Mouse (Mus musculus): ENCODE data around the gene Gm49359. TPM values are rescaled to one million over a fixed set of nuclear protein-coding genes. Genes with fewer than 3 reads are reported as not detected.
"Not testable (repeated sequence)": the region's sequence is repeated elsewhere in the genome, so short reads cannot be mapped to it uniquely, and the experiment has no call there.

Gene Gm49359
- 11.3 and 11.8 TPM in 2 replicates for polyA plus RNA-seq (2015; fragmentation: Nextera tagmentation; extraction: Ambion mirVana)

DNA sequence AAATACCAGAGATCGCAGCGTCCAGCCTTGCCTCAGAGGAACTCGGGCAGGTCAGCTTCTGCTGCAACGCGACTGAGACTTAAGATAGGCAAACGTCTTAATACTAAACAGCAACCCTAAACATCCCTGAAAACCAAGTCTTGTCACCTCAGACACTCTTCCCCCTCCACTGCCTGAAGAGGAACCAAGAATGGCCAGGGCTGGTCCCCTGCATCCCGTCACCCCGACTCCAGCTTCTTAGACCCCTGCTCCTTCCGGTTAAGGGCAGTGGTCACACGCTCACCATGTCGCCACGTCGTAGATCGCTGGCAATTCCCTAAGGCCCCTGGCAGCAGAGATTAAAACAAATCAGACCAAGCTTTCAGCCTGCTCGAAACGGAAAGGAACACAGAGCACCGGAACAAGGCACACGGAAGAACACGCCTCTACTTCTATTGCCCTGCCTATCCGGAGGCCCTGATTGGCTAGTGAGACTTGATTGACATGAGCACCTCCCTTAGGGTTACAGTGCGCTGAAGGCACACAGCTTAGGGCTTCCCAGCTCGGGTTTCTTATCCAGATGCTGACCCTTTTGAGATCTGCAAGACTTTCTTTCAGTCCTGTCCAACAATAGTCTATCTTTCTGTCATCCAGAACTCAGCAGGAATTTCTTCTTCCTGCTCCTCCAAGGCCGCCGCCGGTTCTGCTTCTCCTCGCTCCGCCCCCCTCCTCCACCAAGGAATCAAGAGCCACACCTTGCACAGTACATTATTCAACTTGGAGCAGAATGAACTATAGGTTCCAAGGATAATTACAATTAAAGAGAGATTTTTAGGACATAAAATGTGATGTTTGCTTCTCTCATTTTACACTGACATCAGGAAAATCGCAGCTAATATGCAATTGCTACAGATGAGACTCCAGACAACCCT, at the start of gene Gm49359:
Gene Gm49359 (minus strand): TSS at position 409 of the 911 bp plus-strand sequence.
- H3K27me3 ChIP-seq (ENCODE audit: control insufficient read depth, insufficient read depth, low read length); H3K4me1 ChIP-seq (ENCODE audit: control insufficient read depth, insufficient read depth, low read length); H3K9me3 ChIP-seq (replicated peaks; ENCODE audit: control insufficient read depth, low read length): not testable (repeated sequence)
- Histone ChIP-seq H3K27ac (ENCODE audit: low read length) (peak within 1 kb of the TSS; percentile 88), H3K9ac (ENCODE audit: low read length) (peak within 1 kb of the TSS; percentile 84), H3K4me2 (ENCODE audit: low read depth, low read length) (peak within 1 kb of the TSS; percentile 36), H3K36me3 (ENCODE audit: control insufficient read depth, insufficient read depth, low read length) (peaks cover 11% of the 10 kb centered on the region), H3K4me3 (replicated peaks; ENCODE audit: low read length) (peak within 1 kb of the TSS; percentile 73)
- ATAC-seq (ENCODE audit: insufficient read depth, low FRiP score), result peak; percentile 98
- 2% methylated on average over 28 of the region's 28 CpGs for WGBS

- not testable (repeated sequence) for H3K9ac ChIP-seq (ENCODE audit: low read length); ATAC-seq (ENCODE audit: insufficient read depth, low FRiP score); H3K4me2 ChIP-seq (ENCODE audit: low read depth, low read length); H3K4me3 ChIP-seq (replicated peaks; ENCODE audit: low read length); H3K4me1 ChIP-seq (ENCODE audit: control insufficient read depth, insufficient read depth, low read length); H3K27ac ChIP-seq (ENCODE audit: low read length); H3K36me3 ChIP-seq (ENCODE audit: control insufficient read depth, insufficient read depth, low read length); H3K9me3 ChIP-seq (replicated peaks; ENCODE audit: control insufficient read depth, low read length); H3K27me3 ChIP-seq (ENCODE audit: control insufficient read depth, insufficient read depth, low read length)
- 92% methylated on average over 1 of the region's 1 CpGs for WGBS
These were observed 44.2 kb upstream of the Gm49359 start for GRCm38 (mm10) chr13:62510641-62511420.

- WGBS, result 93% methylated on average over 8 of the region's 8 CpGs
- not testable (repeated sequence) for H3K4me1 ChIP-seq (ENCODE audit: control insufficient read depth, insufficient read depth, low read length); H3K36me3 ChIP-seq (ENCODE audit: control insufficient read depth, insufficient read depth, low read length); H3K9me3 ChIP-seq (replicated peaks; ENCODE audit: control insufficient read depth, low read length); H3K4me2 ChIP-seq (ENCODE audit: low read depth, low read length); H3K9ac ChIP-seq (ENCODE audit: low read length); ATAC-seq (ENCODE audit: insufficient read depth, low FRiP score); H3K27ac ChIP-seq (ENCODE audit: low read length); H3K4me3 ChIP-seq (replicated peaks; ENCODE audit: low read length); H3K27me3 ChIP-seq (ENCODE audit: control insufficient read depth, insufficient read depth, low read length)
These were observed 6.0 kb upstream of the Gm49359 start for GRCm38 (mm10) chr13:62472661-62473060.

GRCm38 (mm10) chr13:62469947-62470346, 3.3 kb upstream of the Gm49359 start:
- H3K36me3 ChIP-seq (ENCODE audit: control insufficient read depth, insufficient read depth, low read length); H3K27ac ChIP-seq (ENCODE audit: low read length); H3K4me3 ChIP-seq (replicated peaks; ENCODE audit: low read length); H3K4me2 ChIP-seq (ENCODE audit: low read depth, low read length); H3K9ac ChIP-seq (ENCODE audit: low read length); H3K9me3 ChIP-seq (replicated peaks; ENCODE audit: control insufficient read depth, low read length); H3K27me3 ChIP-seq (ENCODE audit: control insufficient read depth, insufficient read depth, low read length); ATAC-seq (ENCODE audit: insufficient read depth, low FRiP score); H3K4me1 ChIP-seq (ENCODE audit: control insufficient read depth, insufficient read depth, low read length): not testable (repeated sequence)

Small RNA genes within 50 kb of the gene (microRNA-seq; reads per million reads assigned to microRNA genes)
- not detected for gene Gm22256

Other genes with a start within 250 kb of the Gm49359 start
- 3.9 and 4.1 TPM in 2 replicates for gene Gm3604, start 83.7 kb downstream of the Gm49359 start, polyA plus RNA-seq (2015; fragmentation: Nextera tagmentation; extraction: Ambion mirVana)
- gene Zfp935, start 91.7 kb upstream of the Gm49359 start, polyA plus RNA-seq (2015; fragmentation: Nextera tagmentation; extraction: Ambion mirVana), result not detected in 2 replicates
- gene Zfp934, start 104.4 kb upstream of the Gm49359 start, polyA plus RNA-seq (2015; fragmentation: Nextera tagmentation; extraction: Ambion mirVana), result 13.4 and 14.8 TPM in 2 replicates
- 10.1 and 10.3 TPM in 2 replicates for gene 6720489N17Rik, start 157.3 kb upstream of the Gm49359 start, polyA plus RNA-seq (2015; fragmentation: Nextera tagmentation; extraction: Ambion mirVana)

Measured in stomach, embryonic 16.5 days (tissue).